Mouse (Mus musculus): ENCODE data around the gene 1810046K07Rik. TPM values are rescaled to one million over a fixed set of nuclear protein-coding genes. Genes with fewer than 3 reads are reported as not detected.

1810046K07Rik gene
- polyA plus RNA-seq, 1 experiment = not detected

- H3K4me3 ChIP-seq (replicated peaks) = no peak overlapping the region
- H3K27me3 ChIP-seq (replicated peaks) = no peaks in the 10 kb centered on the region
- H3K4me1 ChIP-seq = peaks cover 26% of the 10 kb centered on the region
- TF ChIP-seq FLI1 (IDR thresholded peaks at IDR 0.05; ENCODE audit: low read length) (no peak), GATA1 (IDR thresholded peaks at IDR 0.05; ENCODE audit: borderline replicate concordance, low read length) (no peak)
- H3K9me3 ChIP-seq = no peaks in the 10 kb centered on the region
- H3K36me3 ChIP-seq (replicated peaks; ENCODE audit: low read length) = no peaks in the 10 kb centered on the region
Observed at GRCm38 (mm10) chr9:51306351-51306750, 22.4 kb downstream of the 1810046K07Rik start.

- Histone ChIP-seq H3K9me3 (no peaks in the 10 kb centered on the region), H3K36me3 (replicated peaks; ENCODE audit: low read length) (no peaks in the 10 kb centered on the region), H3K4me1 (peaks cover 22% of the 10 kb centered on the region), H3K27me3 (replicated peaks) (no peaks in the 10 kb centered on the region), H3K4me3 (replicated peaks) (no peak overlapping the region)
- TF ChIP-seq GATA1 (IDR thresholded peaks at IDR 0.05; ENCODE audit: borderline replicate concordance, low read length) = no peak
- no peak for TF ChIP-seq FLI1 (IDR thresholded peaks at IDR 0.05; ENCODE audit: low read length)
Observed at GRCm38 (mm10) chr9:51305146-51305545, 23.6 kb downstream of the 1810046K07Rik start.

- TF ChIP-seq FLI1 (IDR thresholded peaks at IDR 0.05; ENCODE audit: low read length) = no peak
- TF ChIP-seq GATA1 (IDR thresholded peaks at IDR 0.05; ENCODE audit: borderline replicate concordance, low read length) = no peak
- Histone ChIP-seq H3K27me3 (replicated peaks) (no peaks in the 10 kb centered on the region), H3K4me1 (peaks cover 13% of the 10 kb centered on the region), H3K9me3 (no peaks in the 10 kb centered on the region), H3K4me3 (replicated peaks) (no peak overlapping the region), H3K36me3 (replicated peaks; ENCODE audit: low read length) (no peaks in the 10 kb centered on the region)
Observed at GRCm38 (mm10) chr9:51303980-51304379, 24.7 kb downstream of the 1810046K07Rik start.

GRCm38 (mm10) chr9:51293541-51293940 is 35.2 kb downstream of the 1810046K07Rik start:
- Histone ChIP-seq H3K9me3 (no peaks in the 10 kb centered on the region), H3K27me3 (replicated peaks) (peaks cover 15% of the 10 kb centered on the region), H3K4me1 (0 out of 2 replicates have a peak, but pooled peaks cover 3% of the 10 kb centered on the region), H3K4me3 (replicated peaks) (no peak overlapping the region), H3K36me3 (replicated peaks; ENCODE audit: low read length) (no peaks in the 10 kb centered on the region)
- TF ChIP-seq FLI1 (IDR thresholded peaks at IDR 0.05; ENCODE audit: low read length) (no peak), GATA1 (IDR thresholded peaks at IDR 0.05; ENCODE audit: borderline replicate concordance, low read length) (no peak)

- H3K4me3 ChIP-seq (replicated peaks) = no peak overlapping the region
- TF ChIP-seq GATA1 (IDR thresholded peaks at IDR 0.05; ENCODE audit: borderline replicate concordance, low read length) = no peak
- no peak for TF ChIP-seq FLI1 (IDR thresholded peaks at IDR 0.05; ENCODE audit: low read length)
- H3K36me3 ChIP-seq (replicated peaks; ENCODE audit: low read length) = no peaks in the 10 kb centered on the region
Observed at GRCm38 (mm10) chr9:51292674-51293073, 36.0 kb downstream of the 1810046K07Rik start.

GRCm38 (mm10) chr9:51290980-51291379 is 37.7 kb downstream of the 1810046K07Rik start:
- peaks cover 19% of the 10 kb centered on the region for H3K27me3 ChIP-seq (replicated peaks)
- H3K36me3 ChIP-seq (replicated peaks; ENCODE audit: low read length) = no peaks in the 10 kb centered on the region
- no peaks in the 10 kb centered on the region for H3K9me3 ChIP-seq
- TF ChIP-seq FLI1 (IDR thresholded peaks at IDR 0.05; ENCODE audit: low read length) (no peak), GATA1 (IDR thresholded peaks at IDR 0.05; ENCODE audit: borderline replicate concordance, low read length) (no peak)
- H3K4me3 ChIP-seq (replicated peaks) = no peak overlapping the region
- H3K4me1 ChIP-seq = 0 out of 2 replicates have a peak, but pooled peaks cover 3% of the 10 kb centered on the region

More at GRCm38 (mm10) chr9:51292674-51293073, 36.0 kb downstream of the 1810046K07Rik start:
- Histone ChIP-seq H3K4me1 (0 out of 2 replicates have a peak, but pooled peaks cover 3% of the 10 kb centered on the region), H3K9me3 (no peaks in the 10 kb centered on the region), H3K27me3 (replicated peaks) (peaks cover 19% of the 10 kb centered on the region)

GRCm38 (mm10) chr9:51286079-51286478 is 42.6 kb downstream of the 1810046K07Rik start:
- no peaks in the 10 kb centered on the region for H3K36me3 ChIP-seq (replicated peaks; ENCODE audit: low read length)
- no peak for TF ChIP-seq FLI1 (IDR thresholded peaks at IDR 0.05; ENCODE audit: low read length)
- no peak for TF ChIP-seq GATA1 (IDR thresholded peaks at IDR 0.05; ENCODE audit: borderline replicate concordance, low read length)
- H3K9me3 ChIP-seq = no peaks in the 10 kb centered on the region
- H3K27me3 ChIP-seq (replicated peaks) = peaks cover 33% of the 10 kb centered on the region
- H3K4me1 ChIP-seq = no peaks in the 10 kb centered on the region
- no peak overlapping the region for H3K4me3 ChIP-seq (replicated peaks)

- Histone ChIP-seq H3K36me3 (replicated peaks; ENCODE audit: low read length) (no peaks in the 10 kb centered on the region), H3K4me3 (replicated peaks) (peak within 1 kb of the TSS; percentile 87), H3K27me3 (replicated peaks) (peaks cover 62% of the 10 kb centered on the region), H3K4me1 (peaks cover 18% of the 10 kb centered on the region), H3K9me3 (no peaks in the 10 kb centered on the region)
- no peak for TF ChIP-seq GATA1 (IDR thresholded peaks at IDR 0.05; ENCODE audit: borderline replicate concordance, low read length)
- TF ChIP-seq FLI1 (IDR thresholded peaks at IDR 0.05; ENCODE audit: low read length) = no peak
Observed at GRCm38 (mm10) chr9:51278500-51279381, 50.0 kb downstream of the 1810046K07Rik start, which contains the start of gene Colca2. Gene Colca2 (minus strand): TSS chr9:51278569.

- peaks cover 66% of the 10 kb centered on the region for H3K27me3 ChIP-seq (replicated peaks)
- no peak for TF ChIP-seq FLI1 (IDR thresholded peaks at IDR 0.05; ENCODE audit: low read length)
- no peak for TF ChIP-seq GATA1 (IDR thresholded peaks at IDR 0.05; ENCODE audit: borderline replicate concordance, low read length)
- peak overlapping the region; percentile 87 for H3K4me3 ChIP-seq (replicated peaks)
- H3K36me3 ChIP-seq (replicated peaks; ENCODE audit: low read length) = no peaks in the 10 kb centered on the region
- no peaks in the 10 kb centered on the region for H3K9me3 ChIP-seq
- H3K4me1 ChIP-seq = peaks cover 22% of the 10 kb centered on the region
Observed at GRCm38 (mm10) chr9:51277834-51278498, 50.8 kb downstream of the 1810046K07Rik start.
